Mouse (Mus musculus) embryonic facial prominence, embryonic 12.5 days (tissue): ENCODE measurements around the gene Csmd2. TPM values are rescaled to one million over a fixed set of nuclear protein-coding genes. Genes with fewer than 3 reads are reported as not detected.
"Not testable (repeated sequence)": the region's sequence is repeated elsewhere in the genome, so short reads cannot be mapped to it uniquely, and the experiment has no call there.

Source experiments
- ATAC-seq: fragments of 200-750 bp; cut with Nextera tagmentation; 2 replicates; pipeline ENCODE4 v1.8.0; 2017; ENCODE audit not compliant: insufficient number of reproducible peaks, insufficient read depth, low FRiP score, low TSS enrichment
- H3K27ac ChIP-seq: fragments of 300-500 bp; sonication (generic); 2 replicates; pipeline ENCODE4 v1.5.1; 2016; ENCODE audit warnings: mild to moderate bottlenecking
- H3K27me3 ChIP-seq: fragments of 300-500 bp; sonication (generic); 2 replicates; pipeline ENCODE4 v1.6.1; 2016; ENCODE audit warnings: mild to moderate bottlenecking, moderate library complexity
- H3K36me3 ChIP-seq: fragments of 300-500 bp; sonication (generic); 2 replicates; pipeline ENCODE4 v1.6.1; 2016; ENCODE audit warnings: mild to moderate bottlenecking
- H3K4me1 ChIP-seq: fragments of 300-500 bp; sonication (generic); 2 replicates; pipeline ENCODE4 v1.6.1; 2016
- H3K4me2 ChIP-seq: fragments of 300-500 bp; sonication (generic); replicated peaks from 2 replicates; pipeline ENCODE4 v1.6.1; 2016; ENCODE audit warnings: mild to moderate bottlenecking, moderate library complexity
- H3K4me3 ChIP-seq: fragments of 300-500 bp; sonication (generic); 2 replicates; pipeline ENCODE4 v1.5.1; 2016; ENCODE audit warnings: mild to moderate bottlenecking
- H3K9ac ChIP-seq: fragments of 300-500 bp; sonication (generic); 2 replicates; pipeline ENCODE4 v1.6.1; 2016; ENCODE audit warnings: mild to moderate bottlenecking, moderate library complexity
- H3K9me3 ChIP-seq: fragments of 300-500 bp; sonication (generic); 2 replicates; pipeline ENCODE4 v1.6.1; 2016; ENCODE audit warnings: mild to moderate bottlenecking, moderate library complexity
- WGBS: fragments of 180-500 bp; shearing (Covaris S2); methylation state at CpG from one replicate; pipeline ENCODE4 v1.1.7; 2016; 5-methylcytosine and 5-hydroxymethylcytosine counted together
- polyA plus RNA-seq: library from polyadenylated mRNA; unstranded; fragments of >200 nt; fragmentation: Nextera tagmentation; extraction: Ambion mirVana; gene quantifications from 2 replicates; pipeline ENCODE4 v1.2.1, GENCODE M21; 2016

Gene Csmd2
- polyA plus RNA-seq, 1 experiment from 2014 or later, result 0.54 TPM

GRCm38 (mm10) chr4:128052701-128053100 lies 65.0 kb downstream of the Csmd2 start:
- H3K4me3 ChIP-seq, result no peak overlapping the region
- H3K9me3 ChIP-seq, result no peaks in the 10 kb centered on the region
- no peaks in the 10 kb centered on the region for H3K36me3 ChIP-seq
- H3K27ac ChIP-seq, result no peak overlapping the region
- no peak overlapping the region for H3K4me2 ChIP-seq
- 75% methylated on average over 8 of the region's 8 CpGs for WGBS
- no peak overlapping the region for H3K9ac ChIP-seq
- no peaks in the 10 kb centered on the region for H3K27me3 ChIP-seq
- ATAC-seq, result no peak
- H3K4me1 ChIP-seq, result no peaks in the 10 kb centered on the region

- not testable (repeated sequence) for H3K4me2 ChIP-seq, H3K4me1 ChIP-seq, H3K27me3 ChIP-seq, H3K36me3 ChIP-seq, ATAC-seq, H3K9ac ChIP-seq, H3K27ac ChIP-seq, H3K9me3 ChIP-seq, H3K4me3 ChIP-seq
- WGBS, result 75% methylated on average over 2 of the region's 2 CpGs
Measured at GRCm38 (mm10) chr4:128061274-128061673, 73.6 kb downstream of the Csmd2 start.

GRCm38 (mm10) chr4:128067189-128067588 lies 79.5 kb downstream of the Csmd2 start:
- 85% methylated on average over 9 of the region's 9 CpGs for WGBS
- Histone ChIP-seq H3K4me3 (no peak overlapping the region), H3K27ac (no peak overlapping the region), H3K4me1 (no peaks in the 10 kb centered on the region), H3K4me2 (no peak overlapping the region), H3K36me3 (no peaks in the 10 kb centered on the region), H3K27me3 (no peaks in the 10 kb centered on the region), H3K9ac (no peak overlapping the region), H3K9me3 (no peaks in the 10 kb centered on the region)
- no peak for ATAC-seq

DNA sequence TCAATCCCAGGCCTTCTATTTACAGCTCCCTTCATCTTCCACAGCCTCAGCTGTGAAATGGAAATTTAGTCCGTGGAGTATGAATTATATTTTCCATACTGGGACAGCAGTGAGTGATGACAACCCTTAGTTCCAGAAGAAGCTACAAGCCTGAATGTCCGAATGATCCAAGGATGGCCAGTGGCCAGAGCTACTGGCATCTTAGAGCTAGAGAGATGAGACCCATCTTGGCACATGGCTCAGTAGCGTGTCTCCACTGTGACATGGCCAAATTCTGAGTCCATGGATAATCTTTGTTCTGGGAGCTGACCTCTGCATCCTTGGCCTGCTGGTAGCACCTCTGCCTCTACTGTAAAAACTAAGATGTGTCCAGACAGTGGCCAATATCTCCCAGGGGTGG lies 96.8 kb downstream of the Csmd2 start:
- ATAC-seq, result no peak
- Histone ChIP-seq H3K4me2 (no peak overlapping the region), H3K4me1 (no peaks in the 10 kb centered on the region), H3K4me3 (no peak overlapping the region), H3K27ac (no peak overlapping the region), H3K36me3 (no peaks in the 10 kb centered on the region), H3K9ac (no peak overlapping the region), H3K27me3 (no peaks in the 10 kb centered on the region), H3K9me3 (no peaks in the 10 kb centered on the region)
- 89% methylated on average over 3 of the region's 3 CpGs for WGBS

- no peaks in the 10 kb centered on the region for H3K27me3 ChIP-seq
- no peaks in the 10 kb centered on the region for H3K9me3 ChIP-seq
- ATAC-seq, result no peak
- H3K9ac ChIP-seq, result no peak overlapping the region
- WGBS, result 82% methylated on average over 8 of the region's 8 CpGs
- no peak overlapping the region for H3K27ac ChIP-seq
- no peak overlapping the region for H3K4me2 ChIP-seq
- no peaks in the 10 kb centered on the region for H3K36me3 ChIP-seq
- no peak overlapping the region for H3K4me3 ChIP-seq
- no peaks in the 10 kb centered on the region for H3K4me1 ChIP-seq
Measured at GRCm38 (mm10) chr4:128085096-128085495, 97.4 kb downstream of the Csmd2 start.

DNA sequence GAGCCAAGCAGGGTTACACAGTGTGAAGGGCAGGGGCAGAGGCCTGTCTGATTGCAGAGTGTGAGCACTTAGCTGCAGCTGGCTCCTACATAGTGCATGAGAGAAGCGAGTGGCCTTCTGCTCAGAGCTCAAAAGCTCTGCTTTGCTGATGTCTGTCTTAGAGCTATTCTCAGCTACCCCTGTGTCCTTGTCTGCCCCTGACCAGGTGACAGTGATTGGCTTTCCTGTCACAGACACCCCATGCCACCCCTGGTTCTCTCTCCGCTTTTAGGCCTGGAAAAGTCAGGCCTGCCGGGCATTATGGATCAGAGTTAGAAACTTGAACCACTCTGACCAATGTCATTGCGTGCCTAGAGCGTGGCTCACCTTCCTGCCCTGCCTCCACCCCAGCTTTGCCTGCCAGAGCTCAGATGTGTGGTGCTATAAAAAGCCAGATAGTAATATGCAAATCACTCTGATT lies 99.5 kb downstream of the Csmd2 start:
- Histone ChIP-seq H3K36me3 (no peaks in the 10 kb centered on the region), H3K4me1 (no peaks in the 10 kb centered on the region), H3K4me2 (no peak overlapping the region), H3K27me3 (no peaks in the 10 kb centered on the region), H3K9ac (no peak overlapping the region), H3K4me3 (no peak overlapping the region), H3K9me3 (no peaks in the 10 kb centered on the region), H3K27ac (no peak overlapping the region)
- 89% methylated on average over 5 of the region's 5 CpGs for WGBS
- no peak for ATAC-seq

- no peak overlapping the region for H3K4me2 ChIP-seq
- WGBS, result 57% methylated on average over 3 of the region's 3 CpGs
- H3K36me3 ChIP-seq, result no peaks in the 10 kb centered on the region
- H3K27ac ChIP-seq, result no peak overlapping the region
- no peak for ATAC-seq
- no peaks in the 10 kb centered on the region for H3K4me1 ChIP-seq
- no peaks in the 10 kb centered on the region for H3K27me3 ChIP-seq
- H3K9me3 ChIP-seq, result no peaks in the 10 kb centered on the region
- no peak overlapping the region for H3K9ac ChIP-seq
- no peak overlapping the region for H3K4me3 ChIP-seq
Measured at GRCm38 (mm10) chr4:128087704-128088103, 100.0 kb downstream of the Csmd2 start.

GRCm38 (mm10) chr4:128088264-128088663 lies 100.6 kb downstream of the Csmd2 start:
- 70% methylated on average over 3 of the region's 3 CpGs for WGBS
- no peak overlapping the region for H3K4me2 ChIP-seq
- no peaks in the 10 kb centered on the region for H3K9me3 ChIP-seq
- H3K4me3 ChIP-seq, result no peak overlapping the region
- no peaks in the 10 kb centered on the region for H3K4me1 ChIP-seq
- H3K36me3 ChIP-seq, result no peaks in the 10 kb centered on the region
- H3K9ac ChIP-seq, result no peak overlapping the region
- no peak for ATAC-seq
- no peaks in the 10 kb centered on the region for H3K27me3 ChIP-seq
- H3K27ac ChIP-seq, result no peak overlapping the region

GRCm38 (mm10) chr4:128091938-128092337 lies 104.3 kb downstream of the Csmd2 start:
- H3K4me3 ChIP-seq, result no peak overlapping the region
- no peaks in the 10 kb centered on the region for H3K9me3 ChIP-seq
- no peak overlapping the region for H3K27ac ChIP-seq
- no peaks in the 10 kb centered on the region for H3K27me3 ChIP-seq
- no peak for ATAC-seq
- 84% methylated on average over 3 of the region's 3 CpGs for WGBS
- no peaks in the 10 kb centered on the region for H3K4me1 ChIP-seq
- H3K9ac ChIP-seq, result no peak overlapping the region
- H3K4me2 ChIP-seq, result no peak overlapping the region
- H3K36me3 ChIP-seq, result no peaks in the 10 kb centered on the region

DNA sequence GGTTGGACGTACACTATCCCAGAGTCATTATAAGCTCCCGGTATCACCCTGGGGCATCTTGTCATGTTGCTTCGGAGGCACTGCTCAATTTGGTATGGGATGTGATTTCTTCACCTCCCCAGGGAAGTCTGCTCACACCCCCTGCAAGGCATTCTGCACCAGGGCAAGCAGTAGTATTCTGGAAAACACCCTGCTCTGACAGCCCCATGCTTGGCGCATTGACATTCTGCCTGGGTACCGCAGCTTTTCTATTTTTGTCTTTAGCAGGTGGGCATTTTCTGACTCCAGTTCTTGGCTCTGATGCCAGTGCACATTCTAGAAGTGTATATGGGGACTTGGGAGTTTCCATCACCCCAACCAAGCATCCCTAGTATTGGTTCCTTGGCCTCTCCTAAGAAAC lies 111.9 kb downstream of the Csmd2 start:
- Histone ChIP-seq H3K9ac (no peak overlapping the region), H3K27ac (no peak overlapping the region), H3K27me3 (no peaks in the 10 kb centered on the region), H3K36me3 (no peaks in the 10 kb centered on the region), H3K9me3 (no peaks in the 10 kb centered on the region), H3K4me2 (no peak overlapping the region), H3K4me1 (no peaks in the 10 kb centered on the region), H3K4me3 (no peak overlapping the region)
- ATAC-seq, result no peak
- 90% methylated on average over 5 of the region's 5 CpGs for WGBS

GRCm38 (mm10) chr4:128100541-128100940 lies 112.9 kb downstream of the Csmd2 start:
- H3K27ac ChIP-seq, result no peak overlapping the region
- no peaks in the 10 kb centered on the region for H3K9me3 ChIP-seq
- no peaks in the 10 kb centered on the region for H3K4me1 ChIP-seq
- no peaks in the 10 kb centered on the region for H3K36me3 ChIP-seq
- H3K4me3 ChIP-seq, result no peak overlapping the region
- 69% methylated on average over 5 of the region's 5 CpGs for WGBS
- no peak overlapping the region for H3K9ac ChIP-seq
- no peaks in the 10 kb centered on the region for H3K27me3 ChIP-seq
- H3K4me2 ChIP-seq, result no peak overlapping the region
- no peak for ATAC-seq

GRCm38 (mm10) chr4:128116331-128116730 lies 128.7 kb downstream of the Csmd2 start:
- Histone ChIP-seq H3K4me1 (no peaks in the 10 kb centered on the region), H3K4me3 (no peak overlapping the region), H3K9ac (no peak overlapping the region), H3K36me3 (no peaks in the 10 kb centered on the region), H3K4me2 (no peak overlapping the region), H3K27me3 (no peaks in the 10 kb centered on the region), H3K27ac (no peak overlapping the region), H3K9me3 (no peaks in the 10 kb centered on the region)
- WGBS, result 76% methylated on average over 7 of the region's 7 CpGs
- ATAC-seq, result no peak

- no peak for ATAC-seq
- Histone ChIP-seq H3K4me2 (no peak overlapping the region), H3K9me3 (peaks cover 7% of the 10 kb centered on the region; the same call in 1 of the 2 replicates), H3K4me3 (no peak overlapping the region), H3K4me1 (no peaks in the 10 kb centered on the region), H3K27me3 (no peaks in the 10 kb centered on the region), H3K27ac (no peak overlapping the region), H3K9ac (no peak overlapping the region), H3K36me3 (no peaks in the 10 kb centered on the region)
- 76% methylated on average over 8 of the region's 8 CpGs for WGBS
Measured at GRCm38 (mm10) chr4:128123281-128123680, 135.6 kb downstream of the Csmd2 start.
